Mouse (Mus musculus) midbrain, embryonic 11.5 days (tissue): ENCODE measurements at regions not wholly inside any gene's neighbourhood (a gene's known extent, or its start where the extent isn't known, plus 50 kb on each side); places are given as distances from the start of the nearest gene placed in this dataset.

Experiments
- ATAC-seq: fragments of 200-750 bp; cut with Nextera tagmentation; 2 replicates; pipeline ENCODE4 v1.8.0; 2017; ENCODE audit warnings: moderate TSS enrichment, moderate library complexity; ENCODE audit not compliant: low FRiP score
- DNase-seq: peaks from one replicate; pipeline ENCODE4 v3.0.0; 2015; ENCODE audit warnings: low spot score; ENCODE audit errors: missing footprints
- H3K27ac ChIP-seq: fragments of 300-500 bp; sonication (generic); 2 replicates; pipeline ENCODE4 v1.5.1; 2014; ENCODE audit warnings: low read depth, low read length
- H3K27me3 ChIP-seq: fragments of 300-500 bp; sonication (generic); 2 replicates; pipeline ENCODE4 v1.6.1; 2014; ENCODE audit warnings: mild to moderate bottlenecking, low read length, moderate library complexity, mixed read lengths; ENCODE audit not compliant: control insufficient read depth, insufficient read depth
- H3K36me3 ChIP-seq: fragments of 300-500 bp; sonication (generic); 2 replicates; pipeline ENCODE4 v1.6.1; 2014; ENCODE audit warnings: mild to moderate bottlenecking, low read length, moderate library complexity, mixed read lengths; ENCODE audit not compliant: control insufficient read depth, insufficient read depth
- H3K4me1 ChIP-seq: fragments of 300-500 bp; sonication (generic); 2 replicates; pipeline ENCODE4 v1.6.1; 2014; ENCODE audit warnings: low read length; ENCODE audit not compliant: control insufficient read depth, insufficient read depth
- H3K4me2 ChIP-seq: fragments of 300-500 bp; sonication (generic); 2 replicates; pipeline ENCODE4 v1.6.1; 2014; ENCODE audit warnings: mild to moderate bottlenecking, moderate library complexity
- H3K4me3 ChIP-seq: fragments of 300-500 bp; sonication (generic); 2 replicates; pipeline ENCODE4 v1.5.1; 2014; ENCODE audit warnings: low read depth, low read length
- H3K9ac ChIP-seq: fragments of 300-500 bp; sonication (generic); 2 replicates; pipeline ENCODE4 v1.6.1; 2014; ENCODE audit warnings: low read length
- H3K9me3 ChIP-seq: fragments of 300-500 bp; sonication (generic); 2 replicates; pipeline ENCODE4 v1.6.1; 2016; ENCODE audit warnings: low read length; ENCODE audit not compliant: control insufficient read depth
- WGBS: fragments of 180-500 bp; shearing (Covaris S2); extraction: QIAGEN DNeasy Blood & Tissue Kit; methylation state at CpG from one replicate; pipeline ENCODE4 v1.1.7; 2014; 5-methylcytosine and 5-hydroxymethylcytosine counted together

- no peak for DNase-seq
- WGBS: 58% methylated on average over 1 of the region's 1 CpGs
- H3K9me3 ChIP-seq: no peaks in the 10 kb centered on the region
These were observed 262.1 kb downstream of the Kcna4 start for GRCm38 (mm10) chr2:107552569-107552968.

GRCm38 (mm10) chr2:107556239-107556638 lies 265.8 kb downstream of the Kcna4 start:
- Histone ChIP-seq H3K4me2 (no peak overlapping the region), H3K9me3 (no peaks in the 10 kb centered on the region), H3K4me1 (no peaks in the 10 kb centered on the region), H3K9ac (no peak overlapping the region), H3K27ac (no peak overlapping the region), H3K36me3 (no peaks in the 10 kb centered on the region), H3K27me3 (no peaks in the 10 kb centered on the region), H3K4me3 (no peak overlapping the region)
- 91% methylated on average over 3 of the region's 3 CpGs for WGBS
- DNase-seq (no peak), ATAC-seq (no peak)

More at GRCm38 (mm10) chr2:107552569-107552968, 262.1 kb downstream of the Kcna4 start:
- Histone ChIP-seq H3K36me3 (no peaks in the 10 kb centered on the region), H3K4me1 (no peaks in the 10 kb centered on the region), H3K4me3 (no peak overlapping the region), H3K4me2 (no peak overlapping the region), H3K27ac (no peak overlapping the region), H3K9ac (no peak overlapping the region), H3K27me3 (no peaks in the 10 kb centered on the region)
- no peak for ATAC-seq

- no peak overlapping the region for H3K9ac ChIP-seq
- WGBS: 84% methylated on average over 2 of the region's 2 CpGs
- H3K36me3 ChIP-seq: no peaks in the 10 kb centered on the region
- H3K4me1 ChIP-seq: no peaks in the 10 kb centered on the region
- no peak overlapping the region for H3K4me3 ChIP-seq
- H3K27me3 ChIP-seq: no peaks in the 10 kb centered on the region
- H3K27ac ChIP-seq: no peak overlapping the region
- H3K4me2 ChIP-seq: no peak overlapping the region
- ATAC-seq: no peak
- no peak for DNase-seq
- H3K9me3 ChIP-seq: no peaks in the 10 kb centered on the region
These were observed 279.2 kb downstream of the Kcna4 start for GRCm38 (mm10) chr2:107569618-107570017.

GRCm38 (mm10) chr2:107609872-107610559 lies 319.6 kb downstream of the Kcna4 start:
- no peak overlapping the region for H3K4me3 ChIP-seq
- DNase-seq (peak; percentile 53), ATAC-seq (no peak)
- H3K27ac ChIP-seq: no peak overlapping the region
- no peaks in the 10 kb centered on the region for H3K27me3 ChIP-seq
- no peaks in the 10 kb centered on the region for H3K36me3 ChIP-seq
- no peak overlapping the region for H3K9ac ChIP-seq
- 72% methylated on average over 5 of the region's 5 CpGs for WGBS
- H3K4me1 ChIP-seq: no peaks in the 10 kb centered on the region
- H3K4me2 ChIP-seq: no peak overlapping the region
- no peaks in the 10 kb centered on the region for H3K9me3 ChIP-seq

DNA sequence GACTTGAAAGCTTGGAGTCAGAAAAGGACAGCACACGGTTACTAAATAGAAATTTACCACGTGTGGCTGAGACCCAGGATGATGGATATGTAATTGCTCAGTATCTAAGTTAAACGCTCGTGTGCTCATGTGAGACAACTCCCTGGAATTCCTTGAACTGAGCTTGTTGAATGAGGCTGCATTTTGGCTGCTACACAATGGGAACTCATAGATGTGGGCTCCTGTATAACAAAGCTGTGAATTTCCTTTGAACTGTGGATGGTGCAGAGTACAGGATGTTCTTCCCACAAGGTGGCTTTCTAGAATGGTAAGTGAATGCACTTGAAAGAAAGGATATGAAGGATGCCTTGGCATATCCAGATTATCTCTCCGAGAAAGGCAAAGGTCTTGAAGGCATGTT lies 321.4 kb downstream of the Kcna4 start:
- H3K27me3 ChIP-seq: no peaks in the 10 kb centered on the region
- no peak overlapping the region for H3K4me2 ChIP-seq
- DNase-seq: peak; percentile 78
- no peak overlapping the region for H3K27ac ChIP-seq
- H3K9me3 ChIP-seq: no peaks in the 10 kb centered on the region
- no peak overlapping the region for H3K4me3 ChIP-seq
- WGBS: 62% methylated on average over 5 of the region's 5 CpGs
- no peaks in the 10 kb centered on the region for H3K4me1 ChIP-seq
- ATAC-seq: no peak
- H3K36me3 ChIP-seq: no peaks in the 10 kb centered on the region
- no peak overlapping the region for H3K9ac ChIP-seq

- DNase-seq (peak; percentile 70), ATAC-seq (no peak; the same call in 1 of the 2 replicates)
- no peaks in the 10 kb centered on the region for H3K27me3 ChIP-seq
- no peaks in the 10 kb centered on the region for H3K9me3 ChIP-seq
- H3K4me1 ChIP-seq: no peaks in the 10 kb centered on the region
- no peak overlapping the region for H3K4me2 ChIP-seq
- no peak overlapping the region for H3K9ac ChIP-seq
- 29% methylated on average over 2 of the region's 2 CpGs for WGBS
- no peaks in the 10 kb centered on the region for H3K36me3 ChIP-seq
- no peak overlapping the region for H3K27ac ChIP-seq
- H3K4me3 ChIP-seq: no peak overlapping the region
These were observed 321.8 kb downstream of the Kcna4 start for GRCm38 (mm10) chr2:107612221-107612620.

- Histone ChIP-seq H3K27me3 (no peaks in the 10 kb centered on the region), H3K4me2 (no peak overlapping the region), H3K9ac (no peak overlapping the region), H3K4me1 (no peaks in the 10 kb centered on the region), H3K4me3 (no peak overlapping the region), H3K36me3 (no peaks in the 10 kb centered on the region), H3K27ac (no peak overlapping the region), H3K9me3 (no peaks in the 10 kb centered on the region)
- no peak for ATAC-seq
- peak; percentile 47 for DNase-seq
- 76% methylated on average over 3 of the region's 3 CpGs for WGBS
These were observed 324.3 kb downstream of the Kcna4 start for GRCm38 (mm10) chr2:107614715-107615114.

DNA sequence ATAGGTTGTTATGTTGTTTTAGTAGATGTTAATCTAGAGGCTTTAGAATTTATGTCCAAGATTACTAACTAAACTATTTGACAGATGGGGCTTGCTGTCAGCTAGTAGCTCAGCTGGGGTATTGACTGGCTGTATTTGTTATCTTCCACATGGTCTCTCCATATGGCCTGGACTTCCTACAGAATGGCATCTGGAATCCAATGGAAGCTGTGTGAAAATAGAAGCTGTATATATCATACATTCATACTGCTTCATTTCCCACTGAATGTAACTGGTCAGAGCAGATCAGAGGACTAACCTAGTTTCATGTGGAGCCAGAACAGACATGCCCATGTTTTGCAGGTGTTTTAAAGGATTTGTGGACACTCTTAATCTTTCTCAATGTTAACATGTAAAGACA lies 337.0 kb downstream of the Kcna4 start:
- Histone ChIP-seq H3K27me3 (no peaks in the 10 kb centered on the region), H3K9me3 (no peaks in the 10 kb centered on the region), H3K4me3 (no peak overlapping the region), H3K36me3 (no peaks in the 10 kb centered on the region), H3K4me2 (no peak overlapping the region), H3K27ac (no peak overlapping the region), H3K4me1 (no peaks in the 10 kb centered on the region), H3K9ac (no peak overlapping the region)
- DNase-seq (no peak), ATAC-seq (no peak)

DNA sequence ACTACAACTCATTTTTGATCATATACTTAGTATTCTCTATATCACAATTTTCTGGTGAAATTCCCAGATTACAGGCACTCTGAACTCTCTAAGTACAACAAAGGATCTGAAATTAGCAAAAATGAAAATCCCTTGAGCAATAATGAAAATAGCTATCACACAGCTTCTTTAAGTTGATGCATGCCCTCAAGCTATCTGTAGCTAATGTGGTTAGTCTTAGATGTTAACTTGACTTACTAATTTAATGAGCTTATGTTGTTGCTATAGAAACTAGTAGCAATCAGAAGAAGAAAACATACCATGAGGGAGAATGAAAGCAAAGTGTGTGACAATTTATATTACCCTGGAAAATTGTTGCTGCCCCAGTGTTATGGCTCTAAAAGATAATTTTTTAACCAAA lies 368.7 kb downstream of the Kcna4 start:
- DNase-seq: no peak
- Histone ChIP-seq H3K4me3 (no peak overlapping the region), H3K9ac (no peak overlapping the region), H3K9me3 (no peaks in the 10 kb centered on the region), H3K27me3 (no peaks in the 10 kb centered on the region), H3K4me2 (no peak overlapping the region), H3K27ac (no peak overlapping the region), H3K4me1 (no peaks in the 10 kb centered on the region), H3K36me3 (no peaks in the 10 kb centered on the region)
- ATAC-seq: no peak
